Mouse (Mus musculus): Measurements from ENCODE around the gene C1rl.

GRCm38 (mm10) chr6:124476796-124477195 lies 16.1 kb upstream of the C1rl start:
- TF ChIP-seq POLR2A (IDR thresholded peaks at IDR 0.05; ENCODE audit: insufficient read length, low read depth), result no peak
- TF ChIP-seq MAX (IDR thresholded peaks at IDR 0.05; ENCODE audit: low read depth), result no peak
- no peak for TF ChIP-seq E2F4 (IDR thresholded peaks at IDR 0.05; ENCODE audit: insufficient read depth)
- no peak for TF ChIP-seq SRF (IDR thresholded peaks at IDR 0.05; ENCODE audit: control insufficient read depth, insufficient read length, low read depth)
- TF ChIP-seq MYOG (IDR thresholded peaks at IDR 0.05; ENCODE audit: control insufficient read depth in 1 of 3, insufficient read depth in 1 of 3, insufficient read length in 2 of 3, low read depth in 2 of 3), result no peak
- TF ChIP-seq TCF12 (IDR thresholded peaks at IDR 0.05; ENCODE audit: insufficient read depth, poor library complexity, severe bottlenecking), result no peak
- no peak for TF ChIP-seq USF1 (IDR thresholded peaks at IDR 0.05; ENCODE audit: low read depth)
- TF ChIP-seq TCF3 (IDR thresholded peaks at IDR 0.05; ENCODE audit: insufficient read length, low read depth), result no peak
- TF ChIP-seq POLR2AphosphoS2 (IDR thresholded peaks at IDR 0.05; ENCODE audit: insufficient read length, low read depth), result no peak
- no peak for TF ChIP-seq MYOD1 (IDR thresholded peaks at IDR 0.05; ENCODE audit: control insufficient read depth in 1 of 3, insufficient read length in 2 of 3, low read depth in 2 of 3)
